Mouse (Mus musculus) adrenal gland, postnatal 25 days (tissue): ENCODE data around the gene Fam180a. TPM values are rescaled to one million over a fixed set of nuclear protein-coding genes. Genes with fewer than 3 reads are reported as not detected.

Experiments used
- DNase-seq: peaks from one replicate; pipeline ENCODE4 v3.0.0; 2021; ENCODE audit warnings: mixed read lengths
- total RNA-seq: library from RNA; stranded (reverse); gene quantifications from 2 replicates; pipeline ENCODE4 v1.2.3, GENCODE M21; 2021

Fam180a gene
- total RNA-seq, 1 experiment from 2014 or later, result 1.0 TPM

DNA sequence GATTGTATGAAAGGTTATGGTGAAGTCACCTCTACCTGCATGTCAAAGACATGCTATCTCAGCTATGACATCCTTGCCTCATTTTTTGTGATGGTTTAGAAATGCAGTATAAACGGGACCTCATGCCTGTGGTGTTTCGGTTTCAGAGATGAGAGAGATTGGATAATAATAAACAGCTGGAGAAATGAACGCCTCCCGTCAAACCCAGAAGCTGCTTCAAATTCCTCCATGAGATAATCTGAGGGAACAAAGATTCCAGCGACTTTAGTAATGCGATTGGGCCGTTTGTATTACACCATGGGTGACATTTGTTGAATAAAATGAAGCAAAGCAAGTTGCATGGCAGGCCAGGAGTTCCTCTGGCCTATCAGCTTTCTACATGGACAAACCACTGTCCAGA, 16.5 kb downstream of the Fam180a start:
- no peak for DNase-seq

DNA sequence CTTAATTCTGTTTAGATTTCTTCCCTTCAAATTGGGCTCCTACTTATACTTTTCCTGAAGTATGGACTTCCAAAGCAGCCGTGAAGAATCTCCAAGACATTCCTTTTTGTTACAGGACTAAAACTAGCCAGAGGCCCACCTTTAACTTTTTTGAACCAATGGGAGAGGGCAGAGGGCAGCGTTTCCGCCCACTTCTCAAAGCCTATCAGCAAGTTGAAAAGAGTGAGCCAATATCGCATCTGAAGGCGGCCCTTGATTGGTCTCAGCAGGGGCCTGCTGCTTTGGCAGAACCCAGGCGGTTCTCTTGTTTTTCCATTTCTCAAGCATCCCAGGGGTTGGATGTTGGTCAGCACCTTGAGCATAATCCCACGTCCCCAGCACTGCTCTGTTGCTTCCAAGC, 17.9 kb downstream of the Fam180a start, which contains the start of gene Slc13a4:
Gene Slc13a4, minus strand, starts transcription at position 95 of the 400 bp plus-strand sequence.
- no peak for DNase-seq

GRCm38 (mm10) chr6:35307136-35307535, 18.8 kb downstream of the Fam180a start:
- no peak for DNase-seq

- DNase-seq, result no peak
These were observed 22.5 kb downstream of the Fam180a start for GRCm38 (mm10) chr6:35303355-35303900.

DNA sequence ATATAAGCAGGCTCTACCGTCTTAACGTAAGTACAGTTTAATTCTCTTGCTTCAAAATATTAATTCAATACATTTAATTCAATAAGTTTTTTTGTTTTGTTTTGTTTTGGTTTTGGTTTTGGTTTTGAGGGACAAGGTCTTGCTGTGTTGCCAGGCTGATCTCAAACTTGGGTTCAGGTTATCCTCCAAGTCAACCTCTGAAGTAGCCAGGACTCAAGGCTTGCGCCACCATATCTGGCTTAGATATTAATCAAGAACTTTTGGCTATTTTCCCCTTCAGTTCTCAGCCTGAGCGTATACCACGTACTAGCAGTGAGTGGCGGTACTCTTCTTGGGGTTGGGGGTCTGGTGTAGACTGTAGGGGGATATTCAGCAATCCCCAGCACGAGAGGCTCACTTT, 23.4 kb downstream of the Fam180a start:
- no peak for DNase-seq

DNA sequence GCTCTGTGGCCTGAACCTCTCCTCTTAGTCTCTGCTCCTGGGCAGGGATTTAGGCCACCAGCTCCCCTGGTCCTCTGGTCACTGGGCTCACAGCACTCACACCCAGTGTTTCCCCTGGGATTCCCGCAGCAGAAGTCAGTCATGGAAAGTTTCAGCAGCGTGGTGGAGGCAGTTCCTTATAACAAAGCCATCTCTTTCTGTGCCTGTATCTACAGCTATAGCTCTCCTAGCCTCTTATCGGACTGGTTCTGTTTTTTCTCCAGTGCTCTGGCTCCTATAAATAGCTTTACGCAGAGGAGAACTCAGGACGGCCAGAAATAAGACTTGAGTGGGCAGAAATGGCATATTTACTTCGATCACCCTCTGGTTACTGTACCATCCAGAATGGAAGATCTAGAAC, 27.6 kb downstream of the Fam180a start:
- DNase-seq, result no peak

GRCm38 (mm10) chr6:35297516-35298227, 28.3 kb downstream of the Fam180a start:
- no peak for DNase-seq

- DNase-seq, result peak; percentile 78
These were observed 28.9 kb downstream of the Fam180a start for GRCm38 (mm10) chr6:35297001-35297400.

GRCm38 (mm10) chr6:35294964-35295363, 31.0 kb downstream of the Fam180a start:
- no peak for DNase-seq

- DNase-seq, result no peak
These were observed 36.3 kb downstream of the Fam180a start for GRCm38 (mm10) chr6:35289676-35290075.

GRCm38 (mm10) chr6:35288920-35289319, 37.0 kb downstream of the Fam180a start:
- DNase-seq, result no peak

DNA sequence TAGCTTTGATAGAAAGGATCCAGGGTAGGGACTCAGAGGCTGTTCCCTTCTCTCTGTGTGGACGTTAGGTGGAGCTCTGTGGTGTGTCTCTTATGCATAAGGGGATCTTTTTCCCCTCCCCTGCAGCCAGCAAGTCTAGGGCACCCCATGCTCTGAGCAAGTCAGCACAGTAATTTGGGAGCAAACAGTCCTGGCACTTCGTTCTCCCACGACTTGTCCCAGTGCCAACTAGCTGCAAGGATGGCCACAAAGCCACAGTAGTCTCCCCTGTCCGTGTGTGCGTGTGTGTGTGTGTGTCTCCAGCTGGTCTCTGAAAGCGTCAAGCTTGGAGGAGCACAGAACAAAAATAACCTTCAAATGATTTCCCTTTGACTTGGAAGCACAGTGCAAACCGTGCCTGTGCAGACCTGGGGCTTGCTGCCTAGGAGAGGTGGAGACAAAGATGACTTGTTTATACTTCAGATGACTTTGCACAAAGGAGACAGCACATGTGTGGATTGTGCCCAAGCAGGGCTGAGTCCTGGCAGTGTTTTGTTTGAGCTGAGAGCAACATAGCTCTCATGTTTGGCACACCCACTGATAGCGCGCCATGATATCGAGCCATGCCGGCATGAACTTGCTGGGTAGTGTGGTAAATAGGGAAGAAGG, 37.7 kb downstream of the Fam180a start:
- DNase-seq, result peak; percentile 36

DNA sequence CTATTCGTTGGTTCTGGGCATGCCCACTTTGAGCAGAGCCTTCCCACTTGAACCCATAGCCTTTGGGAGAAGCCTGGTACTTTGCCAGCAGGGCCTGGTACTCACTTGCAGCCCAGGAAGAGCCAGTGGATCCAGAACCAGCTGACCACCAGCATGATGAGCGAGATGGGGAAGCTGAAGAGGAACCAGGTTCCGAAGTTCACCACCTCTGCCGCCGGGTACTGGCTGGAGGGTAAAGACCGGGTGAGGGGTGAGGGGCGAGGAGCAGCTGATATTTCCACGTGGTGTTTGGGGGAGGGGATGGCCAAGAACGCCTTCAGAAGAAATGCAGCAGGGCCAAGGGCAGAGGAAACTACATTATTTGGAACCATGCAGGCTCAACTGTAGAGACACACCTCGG, 46.6 kb downstream of the Fam180a start:
- DNase-seq, result no peak

- DNase-seq, result no peak
These were observed 47.9 kb downstream of the Fam180a start for GRCm38 (mm10) chr6:35277903-35278587.

DNA sequence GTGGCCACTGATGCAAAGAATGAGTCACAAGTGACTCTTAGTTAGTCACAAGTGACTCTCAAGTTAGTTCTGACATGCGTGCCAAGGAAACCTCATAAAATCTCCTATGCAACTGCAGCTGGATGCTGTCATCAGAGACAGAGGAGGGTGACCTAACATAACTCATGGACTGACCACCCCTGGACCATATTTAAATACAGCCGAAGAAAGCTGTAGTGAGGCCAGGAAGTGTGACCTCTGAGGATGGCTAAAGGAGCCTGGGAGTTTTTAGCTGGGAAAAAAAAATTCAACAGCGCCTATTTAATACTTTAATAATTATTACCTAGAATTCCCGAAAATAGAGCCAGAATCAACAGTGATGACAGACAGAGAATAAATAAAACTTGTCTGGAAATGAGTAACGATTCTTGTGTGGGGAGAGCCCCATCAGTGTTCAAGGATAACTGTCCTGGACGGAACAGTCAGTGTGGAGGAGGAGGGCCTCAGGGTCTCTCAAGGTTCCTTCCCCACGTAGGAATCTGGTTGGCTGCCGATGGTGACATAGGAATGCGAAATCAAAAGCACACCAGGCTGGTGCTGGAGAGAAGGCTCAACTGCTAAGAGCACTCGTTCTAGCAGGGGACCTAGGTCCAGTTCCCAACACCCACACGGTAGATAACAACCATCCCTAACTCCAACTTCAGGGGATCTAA, 52.4 kb downstream of the Fam180a start:
- DNase-seq, result no peak

DNA sequence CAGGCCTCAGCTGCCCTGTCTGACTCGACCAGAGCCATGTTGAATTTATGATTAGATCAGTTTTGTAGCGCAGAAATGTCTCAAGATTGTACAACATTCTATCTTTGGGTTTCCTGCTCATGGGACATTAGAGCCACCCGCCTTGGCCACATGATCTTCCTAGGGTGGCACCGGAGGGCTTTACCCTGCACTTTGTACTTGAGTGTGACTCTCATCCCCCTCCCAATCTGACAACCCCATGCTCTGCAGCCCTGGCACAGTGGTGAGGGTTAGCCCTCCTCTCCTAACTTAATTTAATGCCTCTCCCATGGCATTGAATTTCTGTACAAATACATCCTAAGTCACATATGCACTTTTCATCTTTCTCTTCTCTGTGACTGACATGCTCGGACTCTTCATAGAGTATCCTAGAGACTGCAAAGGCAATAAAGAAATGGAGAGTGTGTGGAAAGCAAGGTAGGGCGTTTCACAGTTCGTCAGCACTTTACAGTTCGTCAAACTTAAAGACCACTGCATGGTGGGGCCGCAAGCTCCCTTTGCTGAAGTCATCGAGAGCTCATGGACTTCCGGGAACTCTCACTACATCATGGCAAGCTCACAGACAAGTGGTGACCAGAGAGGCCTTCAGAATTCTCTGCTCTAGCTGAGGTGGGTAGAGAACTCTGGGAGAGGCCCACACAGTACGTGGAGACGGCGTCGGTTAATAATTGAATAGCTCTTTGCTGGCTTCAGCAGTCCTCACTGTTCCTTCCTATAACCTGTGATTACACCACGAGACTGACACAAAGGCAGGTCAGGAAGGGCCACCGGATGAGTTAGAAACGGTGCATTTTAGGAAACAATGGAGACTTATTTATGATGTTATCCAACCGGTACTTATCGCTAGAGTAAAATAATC, 53.8 kb downstream of the Fam180a start:
- no peak for DNase-seq

- DNase-seq, result no peak
These were observed 54.7 kb downstream of the Fam180a start for GRCm38 (mm10) chr6:35271094-35271855.

DNA sequence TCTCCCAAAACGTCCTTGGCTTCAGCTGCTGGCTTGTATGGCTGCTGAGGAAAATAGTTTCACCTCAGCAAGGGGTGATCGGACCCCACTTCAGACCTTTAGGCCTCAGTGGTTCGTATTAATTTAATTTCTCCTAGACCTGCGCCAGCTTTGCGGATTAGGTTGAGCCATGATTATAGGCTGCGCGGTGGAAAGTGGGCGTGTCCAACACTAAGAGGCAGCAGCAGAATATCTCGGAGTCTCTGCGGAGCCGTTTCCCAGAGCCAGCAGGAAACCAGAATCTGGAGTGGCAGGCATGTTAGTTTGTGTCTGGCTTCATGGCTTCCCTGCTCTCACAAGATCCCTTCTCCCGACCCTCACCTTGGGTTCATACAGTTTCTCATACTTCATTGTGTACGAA, 56.3 kb downstream of the Fam180a start:
- no peak for DNase-seq

DNA sequence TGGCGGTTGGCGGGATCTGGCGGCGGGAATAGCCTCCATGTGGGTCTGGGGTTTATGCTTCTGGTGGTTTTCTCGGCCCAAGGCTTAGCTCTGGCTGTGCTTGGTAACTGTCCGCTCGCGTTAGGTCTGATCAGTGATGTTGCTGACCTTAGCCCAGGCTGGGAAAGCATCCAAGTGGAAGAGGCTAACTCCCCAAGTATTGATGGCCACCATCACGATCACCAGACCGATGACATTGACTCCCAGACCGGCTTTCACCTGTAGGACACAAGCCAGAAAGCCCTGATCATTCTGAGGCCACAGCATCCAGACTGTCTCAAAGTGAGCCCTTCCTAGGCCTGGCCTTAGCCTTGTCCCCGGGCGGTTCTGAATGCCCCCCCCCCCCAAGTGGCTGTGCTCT, 57.2 kb downstream of the Fam180a start:
- no peak for DNase-seq

- no peak for DNase-seq
These were observed 60.2 kb downstream of the Fam180a start for GRCm38 (mm10) chr6:35265580-35266278.
